Mouse (Mus musculus) c-Kit-negative CD71-positive TER-119-positive erythroid progenitor cells, embryonic 14.5 days (primary cell): Measurements from ENCODE around the gene Lamc3.

Source experiments
- DNase-seq: peaks from one replicate; pipeline ENCODE4 v3.0.0-alpha.2; 2013; ENCODE audit warnings: low read depth, low spot score

Gene Lamc3

DNA sequence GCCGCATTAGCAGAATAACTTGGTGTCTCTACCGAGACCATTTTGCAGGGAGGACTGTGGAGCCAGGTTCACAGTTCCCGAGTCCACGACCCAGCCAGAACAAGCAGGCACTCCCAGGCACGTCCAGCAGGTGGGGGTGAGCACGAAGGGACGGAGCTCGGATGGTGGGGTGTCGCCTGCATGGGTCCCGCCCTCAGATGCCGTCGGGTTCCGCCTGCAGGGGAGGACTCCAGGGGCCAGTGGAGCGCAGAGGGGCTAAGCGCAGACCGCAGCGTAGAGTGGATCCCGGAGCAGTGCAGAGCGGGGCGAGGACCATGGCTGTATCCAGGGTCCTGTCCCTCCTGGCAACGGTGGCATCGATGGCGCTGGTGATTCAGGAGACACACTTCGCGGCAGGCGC lies at the start of gene Lamc3:
Gene Lamc3, plus strand, starts transcription at position 262 of the 400 bp plus-strand sequence.
- no peak for DNase-seq

DNA sequence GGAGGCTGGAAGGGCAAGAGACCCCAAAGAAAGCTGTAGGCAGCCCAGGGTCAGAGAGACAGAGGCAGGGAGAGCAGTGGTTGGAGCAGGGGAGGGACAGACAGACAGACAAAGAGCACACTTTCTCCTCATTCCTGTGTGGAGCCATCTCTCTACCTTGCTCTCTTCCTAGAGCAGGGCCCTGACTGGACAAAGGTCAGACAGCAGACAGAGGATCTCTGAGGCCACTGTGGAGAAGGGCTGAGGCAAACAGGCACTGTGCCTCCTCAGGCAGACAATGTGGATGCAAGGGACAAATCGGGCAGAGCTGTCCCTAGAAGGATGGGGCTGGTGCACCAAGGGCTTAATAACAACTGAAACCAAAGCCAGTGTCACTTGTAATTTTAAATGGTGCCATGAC lies 48.2 kb upstream of the Lamc3 start:
- no peak for DNase-seq

- DNase-seq, result no peak
Measured at GRCm38 (mm10) chr2:31844729-31845136, 42.4 kb upstream of the Lamc3 start.

DNA sequence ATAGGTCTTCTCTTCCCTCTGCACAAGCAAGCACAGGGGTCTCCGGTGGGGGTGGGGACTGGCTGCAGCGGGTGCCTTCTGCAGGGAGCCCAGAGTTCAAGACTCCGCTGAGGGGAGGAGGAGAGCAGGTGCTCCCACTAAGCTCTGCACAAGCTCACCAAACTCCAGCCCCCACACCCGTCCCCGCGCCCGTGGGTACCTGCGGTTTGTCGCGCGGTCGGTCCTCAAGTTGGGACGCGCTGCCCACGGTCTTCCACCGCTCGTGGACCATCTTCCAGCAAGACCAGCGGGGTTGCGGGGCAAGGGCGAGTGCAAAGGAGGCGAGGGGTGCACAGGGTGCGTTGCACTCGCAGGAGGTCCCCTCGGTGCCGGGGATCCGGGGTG lies 41.6 kb upstream of the Lamc3 start:
- DNase-seq, result no peak

DNA sequence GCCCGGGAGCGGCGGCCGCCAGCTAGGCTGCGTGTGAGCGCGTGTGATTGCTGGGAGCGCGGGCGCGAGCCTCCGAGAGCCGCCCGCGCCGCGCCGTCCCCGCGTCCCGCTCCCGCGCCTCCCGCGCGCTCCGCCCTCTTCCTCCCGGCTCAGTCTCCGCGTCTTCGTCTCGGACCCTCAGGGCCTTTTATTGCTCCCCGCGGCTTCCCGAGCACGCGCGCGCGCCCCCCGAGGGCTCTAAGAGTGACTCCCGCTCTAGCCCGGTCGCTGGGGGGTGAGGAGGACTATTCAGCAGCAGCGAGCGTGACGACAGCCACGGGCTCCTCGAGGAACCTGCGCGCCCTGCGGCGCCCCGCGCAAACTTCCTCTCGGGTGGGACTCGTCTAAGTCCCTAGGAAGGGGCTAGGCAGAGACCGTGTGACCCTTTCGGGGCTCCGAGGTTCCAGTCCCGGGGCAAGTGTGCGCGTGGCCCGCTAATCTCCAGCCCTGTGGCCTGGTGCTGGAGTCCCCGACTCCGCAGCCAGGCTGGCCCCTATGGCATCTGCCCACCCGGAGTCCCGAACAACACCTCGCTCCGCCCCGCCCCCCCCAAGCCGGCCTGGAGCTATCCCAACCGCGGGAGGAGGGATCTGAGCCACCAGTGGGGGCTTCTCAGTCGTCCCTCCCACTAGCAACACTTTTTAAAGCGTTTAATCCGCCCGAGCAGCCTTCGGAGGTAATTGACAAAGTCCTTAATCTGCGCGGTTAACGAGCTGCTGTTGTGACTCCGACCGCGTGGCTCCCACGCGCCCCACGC lies 41.0 kb upstream of the Lamc3 start, which contains the start of gene Fibcd1:
Gene Fibcd1, minus strand, starts transcription at position 110 of the 796 bp plus-strand sequence.
- no peak for DNase-seq

GRCm38 (mm10) chr2:31846692-31847660 lies 40.1 kb upstream of the Lamc3 start:
- no peak for DNase-seq

DNA sequence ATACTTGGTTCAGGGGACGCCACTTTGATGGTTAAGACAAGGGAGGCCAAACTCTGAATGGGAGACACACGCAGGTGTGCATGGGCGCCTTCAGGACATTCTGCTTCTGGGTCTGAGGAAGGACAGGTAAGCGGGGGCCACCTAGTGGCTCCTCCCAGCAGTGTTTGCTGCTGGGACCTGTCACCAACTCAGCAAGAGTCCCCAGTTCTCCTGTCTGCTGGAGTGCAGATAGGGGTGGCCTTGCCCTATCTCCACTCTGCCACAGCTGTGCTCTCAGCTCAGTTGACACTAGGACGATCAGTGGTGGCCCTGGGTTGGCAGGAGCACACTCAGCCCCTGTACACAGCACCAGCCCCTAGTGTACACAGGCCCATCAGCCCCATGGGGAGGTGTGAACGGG lies 39.2 kb upstream of the Lamc3 start:
- DNase-seq, result no peak

DNA sequence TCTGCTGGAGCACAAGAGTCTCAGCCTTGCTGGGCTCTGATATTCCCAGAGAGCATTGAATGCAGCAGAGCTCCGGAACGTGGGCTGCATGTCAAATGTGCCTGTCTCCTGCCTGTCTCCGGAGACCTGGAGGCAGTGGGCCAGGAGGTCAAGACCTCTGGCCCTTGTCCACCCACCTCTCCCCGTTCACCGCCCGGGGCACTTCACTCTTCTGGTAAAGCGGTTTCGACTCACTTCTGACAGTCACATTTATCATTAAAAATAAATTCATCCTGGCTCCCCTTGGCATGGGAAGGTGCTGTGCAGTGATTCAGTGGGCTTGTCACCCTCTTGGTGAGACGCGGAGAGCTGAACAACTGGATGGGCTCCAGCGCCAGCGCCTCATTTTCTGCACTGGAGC lies 37.0 kb upstream of the Lamc3 start:
- DNase-seq, result no peak

DNA sequence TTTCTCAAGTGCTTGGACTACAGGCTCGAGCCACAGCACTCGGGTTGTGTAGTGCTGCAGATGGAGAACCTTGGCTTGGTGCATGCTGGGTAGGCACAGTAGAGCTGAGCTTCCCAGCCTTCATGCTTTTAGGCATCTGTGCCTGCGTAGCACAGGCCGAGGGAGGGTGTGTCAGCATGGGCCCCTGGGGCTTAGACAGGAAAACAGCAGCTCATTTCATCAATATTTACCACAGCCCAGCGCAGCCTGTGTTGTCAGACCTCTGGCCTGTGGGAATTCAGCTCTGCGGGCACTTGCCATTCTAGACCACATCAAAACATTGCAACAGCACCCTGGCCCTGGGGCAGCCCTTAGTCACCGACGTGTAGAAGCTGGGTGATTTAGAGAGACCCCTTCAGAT lies 31.1 kb upstream of the Lamc3 start:
- DNase-seq, result no peak

- no peak for DNase-seq
Measured at GRCm38 (mm10) chr2:31857180-31857579, 29.9 kb upstream of the Lamc3 start.

GRCm38 (mm10) chr2:31858500-31858899 lies 28.6 kb upstream of the Lamc3 start:
- no peak for DNase-seq

GRCm38 (mm10) chr2:31862919-31863318 lies 24.2 kb upstream of the Lamc3 start:
- DNase-seq, result no peak

DNA sequence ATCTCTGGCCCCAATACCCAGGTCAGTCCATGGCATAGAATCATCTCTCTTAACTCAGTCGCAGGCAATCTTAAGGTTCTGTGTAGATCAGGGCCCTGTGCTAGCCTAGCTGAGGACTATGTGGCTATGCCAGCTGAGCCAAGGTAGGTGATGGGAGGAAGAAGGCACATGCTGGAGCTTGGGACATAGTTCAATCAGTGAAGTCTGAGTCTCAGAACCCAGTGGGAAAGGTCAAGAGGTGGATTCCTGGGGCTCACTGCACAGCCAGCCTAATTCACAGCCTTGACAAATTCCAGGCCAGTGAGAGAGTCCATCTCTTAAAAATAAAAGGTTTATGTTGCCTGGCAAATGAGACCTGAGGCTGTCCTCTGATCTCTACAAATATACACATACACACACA lies 23.3 kb upstream of the Lamc3 start:
- no peak for DNase-seq

DNA sequence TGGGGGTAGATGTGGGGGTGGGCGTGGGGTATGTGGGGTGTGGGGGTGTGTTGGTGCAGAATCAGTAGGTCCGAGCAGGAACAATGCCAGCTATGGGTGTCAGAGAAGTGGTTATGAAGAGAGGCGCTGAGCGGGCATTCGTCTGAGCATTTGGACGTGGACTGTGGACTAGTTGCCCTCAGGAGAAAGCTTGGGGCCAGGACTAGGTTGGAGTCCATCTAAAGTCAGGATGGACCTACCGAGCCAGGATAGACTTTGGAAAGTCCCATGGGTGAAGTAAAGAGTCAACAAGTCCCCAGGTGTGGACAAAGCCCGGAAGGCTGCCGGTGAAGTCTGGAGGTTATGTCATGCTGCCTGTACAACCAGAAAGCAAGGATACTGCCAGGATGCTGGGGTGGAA lies 22.2 kb upstream of the Lamc3 start:
- no peak for DNase-seq

GRCm38 (mm10) chr2:31865322-31865721 lies 21.8 kb upstream of the Lamc3 start:
- no peak for DNase-seq

- DNase-seq, result no peak
Measured at GRCm38 (mm10) chr2:31865794-31866193, 21.3 kb upstream of the Lamc3 start.

DNA sequence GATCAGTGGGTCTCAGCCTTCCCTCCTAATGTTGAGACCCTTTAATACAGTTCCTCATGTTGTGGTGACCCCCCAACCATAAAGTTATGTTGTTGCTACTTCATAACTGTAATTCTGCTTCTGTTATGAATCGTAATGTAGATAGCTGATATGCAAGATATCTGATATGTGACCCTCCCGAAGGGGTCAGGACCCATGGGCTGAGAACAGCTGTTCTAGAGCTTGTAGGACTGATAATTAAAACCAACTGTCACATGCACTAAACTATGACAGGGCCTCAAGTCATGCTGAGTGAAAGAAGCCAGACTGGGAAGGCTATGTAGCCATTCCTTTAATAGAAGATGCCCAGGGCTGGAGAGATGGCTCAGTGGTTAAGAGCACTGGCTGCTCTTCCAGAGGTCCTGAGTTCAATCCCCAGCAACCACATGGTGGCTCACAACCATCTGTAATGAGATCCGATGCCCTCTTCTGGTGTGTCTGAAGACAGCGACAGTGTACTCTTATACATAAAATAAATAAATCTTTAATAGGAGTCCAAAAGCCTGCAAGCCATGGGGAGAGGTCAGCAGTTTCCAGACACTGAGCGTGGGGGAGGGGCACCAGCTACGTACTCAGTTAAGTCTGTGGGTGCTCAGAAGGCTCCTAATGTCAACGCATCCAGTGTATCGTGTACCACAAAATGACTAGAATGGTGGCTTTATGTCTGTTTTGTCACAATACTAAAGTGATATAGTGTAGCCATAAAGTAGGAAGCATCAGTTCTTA lies 19.1 kb upstream of the Lamc3 start:
- no peak for DNase-seq

DNA sequence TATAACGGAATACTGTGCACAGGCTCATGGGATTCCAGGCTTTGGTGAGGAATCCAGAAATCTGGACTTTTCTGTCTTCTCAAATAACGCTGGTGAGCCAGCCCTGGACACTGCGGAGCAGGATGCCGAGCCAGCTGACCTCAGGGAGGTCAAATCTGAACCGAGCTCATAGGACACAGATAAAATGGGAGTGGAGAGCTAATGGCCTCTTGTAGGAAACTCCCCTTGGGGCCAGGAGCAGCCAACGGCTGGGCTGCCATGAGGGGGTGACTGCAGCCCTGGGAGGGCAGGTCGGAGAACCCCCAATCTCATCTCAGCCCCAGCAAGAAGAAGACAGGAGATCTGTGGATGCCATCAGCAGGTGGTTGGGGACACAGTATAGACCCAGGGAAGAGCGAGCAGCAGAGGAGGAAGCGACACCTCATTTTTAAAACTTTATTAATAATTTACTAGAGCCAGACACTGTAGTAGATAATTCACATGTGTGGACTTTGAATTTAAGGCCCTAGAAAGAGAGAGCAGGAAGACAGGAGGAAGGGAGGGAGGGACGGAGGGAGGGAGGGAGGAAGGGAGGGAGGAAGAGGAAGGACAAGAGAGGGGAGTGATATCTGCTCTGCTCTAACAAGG lies 18.4 kb upstream of the Lamc3 start:
- no peak for DNase-seq

GRCm38 (mm10) chr2:31869692-31870091 lies 17.4 kb upstream of the Lamc3 start:
- no peak for DNase-seq

- DNase-seq, result no peak
Measured at GRCm38 (mm10) chr2:31870683-31871082, 16.4 kb upstream of the Lamc3 start.

DNA sequence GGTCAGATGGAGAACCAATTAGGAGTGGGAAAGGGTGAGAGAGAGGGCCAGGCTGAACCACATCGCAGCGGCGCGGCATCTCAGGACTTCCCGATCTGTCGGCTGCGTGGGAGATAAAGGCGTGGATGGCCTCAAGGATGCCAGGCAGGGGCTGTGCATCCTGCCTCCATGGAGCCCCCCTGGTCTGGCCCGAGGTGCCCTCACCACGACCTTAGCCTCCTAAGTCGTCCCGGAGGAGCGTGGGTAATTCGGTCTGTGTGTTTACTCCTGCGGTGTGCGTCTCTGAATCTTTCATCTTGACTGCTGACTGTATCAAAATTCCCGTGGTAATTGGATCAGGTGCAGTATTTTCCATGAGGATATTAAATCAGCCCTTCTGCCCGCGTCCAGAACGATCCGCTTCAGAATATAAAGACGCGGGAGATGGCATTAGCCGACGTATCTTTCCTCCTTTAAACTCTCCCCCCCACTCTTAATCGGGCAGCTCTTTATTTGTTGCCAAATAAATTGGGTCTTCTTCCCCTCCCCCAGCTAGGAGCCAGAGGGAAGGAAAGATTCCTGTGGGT lies 12.7 kb upstream of the Lamc3 start:
- DNase-seq, result no peak
